Mouse (Mus musculus): Measurements from ENCODE around the gene Lat. TPM values are rescaled to one million over a fixed set of nuclear protein-coding genes. Genes with fewer than 3 reads are reported as not detected.

The Lat gene
- polyA plus RNA-seq (2017; shearing (Covaris generic)), result 813 TPM

DNA sequence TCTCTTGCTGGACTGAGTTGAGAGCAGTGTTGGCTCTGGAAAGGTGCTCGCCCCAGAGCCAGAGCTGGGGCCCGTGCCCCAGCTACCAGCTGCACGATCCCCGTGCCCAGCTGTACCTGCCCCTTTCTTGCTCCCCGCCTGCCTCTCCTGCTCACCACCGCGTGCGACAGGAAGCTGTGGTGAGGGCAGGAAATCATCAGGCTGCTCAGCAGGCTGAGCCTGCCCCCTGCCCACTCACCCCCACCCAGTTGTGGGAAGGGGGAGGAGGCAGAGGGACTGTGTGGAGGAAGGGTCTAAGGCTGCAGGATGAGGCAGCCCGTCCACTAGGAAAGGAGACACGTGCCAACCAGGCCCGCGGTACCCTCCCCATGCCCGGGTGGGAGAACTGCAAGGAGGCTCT is at the start of gene Lat:
Gene Lat (minus strand): TSS at position 178 of the 400 bp plus-strand sequence.

GRCm38 (mm10) chr7:126414725-126415124 is 45.4 kb upstream of the Lat start, which contains the start of gene Cd19:
Gene Cd19 (minus strand): TSS chr7:126414889.

GRCm38 (mm10) chr7:126396298-126397119 is 27.1 kb upstream of the Lat start, which contains the start of gene Nfatc2ip:
Gene Nfatc2ip (minus strand): TSS chr7:126396737.

GRCm38 (mm10) chr7:126377278-126378158 is 8.1 kb upstream of the Lat start, which contains the start of gene Spns1:
Gene Spns1 (minus strand): TSS chr7:126377450.

Other genes with a start within 250 kb of the Lat start
- gene Xpo6, start 169.1 kb downstream of the Lat start, polyA plus RNA-seq (2017; shearing (Covaris generic)), result 65.7 TPM
- gene Sbk1, start 97.0 kb downstream of the Lat start, polyA plus RNA-seq (2017; shearing (Covaris generic)), result 2.6 TPM
- 79.7 TPM for gene Spns1, start 7.9 kb upstream of the Lat start, polyA plus RNA-seq (2017; shearing (Covaris generic))
- gene Nfatc2ip, start 27.2 kb upstream of the Lat start, polyA plus RNA-seq (2017; shearing (Covaris generic)), result 4.1 TPM
- 1.3 TPM for gene Cd19, start 45.3 kb upstream of the Lat start, polyA plus RNA-seq (2017; shearing (Covaris generic))
- 53.7 TPM for gene Rabep2, start 59.2 kb upstream of the Lat start, polyA plus RNA-seq (2017; shearing (Covaris generic))
- gene Atp2a1, start 93.5 kb upstream of the Lat start, polyA plus RNA-seq (2017; shearing (Covaris generic)), result 0.57 TPM
- gene Sh2b1, start 105.9 kb upstream of the Lat start, polyA plus RNA-seq (2017; shearing (Covaris generic)), result 35.5 TPM
- 132 TPM for gene Tufm, start 117.8 kb upstream of the Lat start, polyA plus RNA-seq (2017; shearing (Covaris generic))
- 32.9 TPM for gene Atxn2l, start 133.9 kb upstream of the Lat start, polyA plus RNA-seq (2017; shearing (Covaris generic))
- gene Eif3c, start 196.8 kb upstream of the Lat start, polyA plus RNA-seq (2017; shearing (Covaris generic)), result 235 TPM
- 4.3 TPM for gene Apobr, start 215.4 kb upstream of the Lat start, polyA plus RNA-seq (2017; shearing (Covaris generic))
- 120 TPM for gene Cln3, start 216.2 kb upstream of the Lat start, polyA plus RNA-seq (2017; shearing (Covaris generic))
- gene Il27, start 225.4 kb upstream of the Lat start, polyA plus RNA-seq (2017; shearing (Covaris generic)), result not detected